Mouse (Mus musculus) erythroid progenitor cell, adult 5-6 weeks (primary cell): ENCODE results near the gene Sh3bp1. TPM values are rescaled to one million over a fixed set of nuclear protein-coding genes. Genes with fewer than 3 reads are reported as not detected.

Experiments
- ATAC-seq: replicated peaks from 2 replicates; pipeline ENCODE4 v1.8.0; 2016; ENCODE audit warnings: moderate number of reproducible peaks, mild to moderate bottlenecking, moderate TSS enrichment, inconsistent platforms; ENCODE audit not compliant: poor library complexity, low FRiP score, severe bottlenecking
- total RNA-seq, 2 experiments: library from RNA; stranded (forward) in 1 of 2; stranded (reverse) in 1 of 2; fragments of 150-400 nt in 1 of 2; fragments of 186-747, 209-891 nt in 1 of 2; gene quantifications; 2 replicates each; pipeline versions ENCODE4 v1.2.3 to v1.2.4; 2015 to 2017; ENCODE audit warnings: low replicate concordance in 2 of 2

The Sh3bp1 gene
- total RNA-seq, 2 experiments from 2014 or later = 7.1 to 21.4 TPM

GRCm38 (mm10) chr15:78913632-78914090 is 14.1 kb downstream of the Sh3bp1 start, which contains the start of gene Pdxp:
TSS of gene Pdxp (plus strand) at chr15:78913919.
- ATAC-seq = peak; percentile 86

GRCm38 (mm10) chr15:78914091-78914822 is 14.7 kb downstream of the Sh3bp1 start:
- ATAC-seq = no peak

GRCm38 (mm10) chr15:78914823-78915659 is 15.5 kb downstream of the Sh3bp1 start:
- no peak for ATAC-seq

GRCm38 (mm10) chr15:78915660-78916017 is 16.1 kb downstream of the Sh3bp1 start:
- ATAC-seq = peak; percentile 70

- ATAC-seq = no peak
These were observed 16.7 kb downstream of the Sh3bp1 start for GRCm38 (mm10) chr15:78916052-78916826.

- ATAC-seq = no peak
These were observed 18.6 kb downstream of the Sh3bp1 start for GRCm38 (mm10) chr15:78918126-78918525.

GRCm38 (mm10) chr15:78919914-78920313 is 20.3 kb downstream of the Sh3bp1 start:
- ATAC-seq = no peak

GRCm38 (mm10) chr15:78922700-78923099 is 23.1 kb downstream of the Sh3bp1 start:
- ATAC-seq = peak; percentile 87

- peak; percentile 70 for ATAC-seq
These were observed 24.0 kb downstream of the Sh3bp1 start for GRCm38 (mm10) chr15:78923585-78923984.

GRCm38 (mm10) chr15:78925129-78925528 is 25.6 kb downstream of the Sh3bp1 start:
- ATAC-seq = no peak

- ATAC-seq = no peak
These were observed 26.7 kb downstream of the Sh3bp1 start, which contains the start of gene Lgals1 for GRCm38 (mm10) chr15:78926021-78926919. TSS of gene Lgals1 (plus strand) at chr15:78926725.

- no peak for ATAC-seq
These were observed 27.6 kb downstream of the Sh3bp1 start for GRCm38 (mm10) chr15:78927021-78927787.

- ATAC-seq = no peak
These were observed 28.4 kb downstream of the Sh3bp1 start for GRCm38 (mm10) chr15:78927788-78928457.

GRCm38 (mm10) chr15:78928539-78928938 is 29.0 kb downstream of the Sh3bp1 start:
- no peak for ATAC-seq

- ATAC-seq = no peak
These were observed 30.7 kb downstream of the Sh3bp1 start for GRCm38 (mm10) chr15:78930192-78930706.

- ATAC-seq = no peak
These were observed 31.3 kb downstream of the Sh3bp1 start for GRCm38 (mm10) chr15:78930801-78931426.

GRCm38 (mm10) chr15:78931577-78931976 is 32.0 kb downstream of the Sh3bp1 start:
- no peak for ATAC-seq
